Mouse (Mus musculus) heart, adult 18-20 months (tissue): Measurements from ENCODE around the gene Commd2. TPM values are rescaled to one million over a fixed set of nuclear protein-coding genes. Genes with fewer than 3 reads are reported as not detected.

Experiments used
- DNase-seq, 2 experiments: peaks; one replicate each; pipeline ENCODE4 v3.0.0; 2021 to 2022; ENCODE audit warnings: mixed read lengths in 1 of 2
- microRNA-seq, 2 experiments: library from miRNA; unstranded; fragments of <30 nt; microRNA quantifications; one replicate each; pipeline ENCODE4 v1.2.0; 2022
- total RNA-seq, 2 experiments: library from RNA; stranded (reverse); gene quantifications; 2 replicates each; pipeline ENCODE4 v1.2.3; 2021

Gene Commd2
- total RNA-seq, 2 experiments from 2014 or later = 14.3 to 16.9 TPM

DNA sequence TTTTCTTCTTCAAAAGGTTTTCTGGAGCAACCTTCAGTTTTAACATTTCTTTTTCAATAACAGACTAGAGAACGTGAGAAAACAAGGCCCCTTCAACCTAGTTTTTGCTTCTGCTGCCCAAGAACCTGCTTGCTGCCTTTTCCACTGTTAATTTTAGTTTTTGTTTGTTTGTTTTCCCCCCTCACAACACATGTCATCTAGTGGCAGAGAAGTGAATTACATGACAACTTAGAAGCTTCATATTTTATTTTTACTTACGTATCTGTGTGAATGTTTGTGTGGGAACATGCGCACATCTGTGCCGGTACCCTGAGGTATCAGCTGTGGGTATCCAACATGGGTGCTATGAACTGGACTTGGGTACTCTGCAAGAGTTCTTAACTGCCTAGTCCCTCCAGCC, 35.9 kb downstream of the Commd2 start:
- no peak for DNase-seq

DNA sequence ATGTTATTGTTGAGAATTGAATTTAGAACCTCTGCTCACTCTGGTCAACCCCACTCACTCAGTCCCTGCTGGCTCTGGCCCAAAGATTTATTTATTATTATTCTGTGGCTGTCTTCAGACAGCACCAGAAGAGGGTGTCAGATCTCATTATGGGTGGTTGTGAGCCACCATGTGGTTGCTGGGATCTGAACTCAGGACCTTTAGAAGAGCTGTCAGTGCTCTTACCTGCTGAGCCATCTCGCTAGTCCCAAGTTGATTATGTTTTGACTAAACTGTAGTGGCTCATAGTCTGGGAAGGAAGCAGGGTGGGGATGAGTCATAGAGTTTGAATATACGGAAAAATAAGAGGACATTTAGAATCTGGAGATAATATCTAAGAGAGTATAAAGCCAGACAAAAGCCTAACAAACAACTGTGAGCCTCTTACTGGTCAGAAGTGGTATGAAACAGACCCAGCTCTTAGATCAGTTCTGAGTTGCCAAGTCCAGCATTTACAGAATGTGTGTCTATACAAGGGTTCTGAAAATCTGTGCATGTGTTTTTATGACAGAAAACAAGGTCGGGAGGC, 39.0 kb downstream of the Commd2 start:
- DNase-seq = peak in 1 of 2 experiments; percentile 31

DNA sequence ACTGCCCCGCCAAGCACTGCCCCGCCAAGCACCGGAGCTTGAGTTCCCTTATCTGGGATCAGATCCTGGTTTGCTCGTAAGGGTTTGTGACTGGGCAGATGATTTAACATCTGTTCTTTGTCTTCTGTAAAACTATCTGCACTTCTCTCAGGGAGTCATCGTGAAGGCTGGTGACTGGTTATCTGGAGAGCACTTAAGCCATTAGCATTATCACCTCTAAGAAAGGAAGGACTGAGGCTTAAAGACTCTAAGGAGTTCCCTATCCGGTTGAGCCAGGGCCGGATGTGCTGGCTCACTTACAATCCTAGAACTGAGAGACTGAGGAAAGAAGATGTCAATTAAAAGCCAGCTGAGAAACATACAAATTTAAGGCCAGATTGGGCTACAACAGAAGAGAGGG, 39.7 kb downstream of the Commd2 start:
- DNase-seq = peak in 1 of 2 experiments; percentile 14

DNA sequence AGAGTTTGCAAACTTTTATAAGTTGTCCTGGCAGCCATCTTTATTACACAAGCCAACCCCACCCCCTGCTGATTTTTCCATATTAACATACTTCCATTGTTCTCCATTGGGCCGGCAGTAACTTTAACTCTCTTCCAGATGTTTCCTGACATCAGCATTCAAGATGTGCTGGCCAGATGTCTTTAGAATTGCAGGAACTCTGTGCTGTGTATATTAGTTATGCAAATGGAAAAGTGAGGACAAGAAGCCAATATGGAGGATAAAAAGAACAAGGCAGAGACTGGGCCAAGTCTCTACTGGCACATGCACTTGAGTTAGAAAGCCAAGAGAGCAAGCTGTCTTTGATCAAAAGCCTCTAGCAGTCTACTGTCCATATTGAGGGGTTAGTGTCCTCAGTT, 46.9 kb downstream of the Commd2 start:
- DNase-seq = peak; percentile 51 to 74

DNA sequence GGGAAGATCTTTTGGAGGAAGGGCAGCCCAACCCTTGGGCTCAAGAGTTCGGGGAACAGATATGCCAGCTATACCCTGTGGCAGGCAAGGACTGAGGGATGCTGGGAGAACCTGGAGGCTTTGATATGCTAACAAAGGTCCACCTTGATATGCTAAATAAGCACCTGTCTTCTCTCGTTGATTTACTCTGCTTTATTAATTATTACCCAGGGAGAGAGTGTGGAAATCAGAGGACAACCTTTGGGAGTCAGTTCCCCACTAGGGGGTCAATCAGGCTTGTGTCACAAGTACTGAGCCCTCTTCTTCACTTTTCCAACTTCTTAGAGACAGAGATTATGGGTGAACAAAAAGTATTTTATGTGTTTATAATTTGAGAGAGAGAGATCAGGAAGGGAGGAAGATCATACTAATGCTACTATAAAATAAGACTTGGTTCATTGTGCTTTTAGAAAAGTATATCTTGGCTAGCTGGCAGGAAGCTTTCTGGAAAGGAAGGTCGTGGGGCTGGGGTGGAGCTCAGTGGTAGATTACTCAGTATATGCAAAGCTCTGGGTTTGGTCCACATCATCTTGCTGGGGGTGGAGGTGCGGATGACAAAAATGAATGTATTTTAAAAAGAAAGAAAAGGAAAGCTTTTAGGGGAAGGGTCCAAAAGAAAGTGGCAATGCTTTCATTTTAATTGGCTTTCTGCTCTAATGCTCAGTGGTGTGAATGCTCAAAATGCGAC, 47.5 kb downstream of the Commd2 start:
- DNase-seq = peak in 1 of 2 experiments; percentile 34

DNA sequence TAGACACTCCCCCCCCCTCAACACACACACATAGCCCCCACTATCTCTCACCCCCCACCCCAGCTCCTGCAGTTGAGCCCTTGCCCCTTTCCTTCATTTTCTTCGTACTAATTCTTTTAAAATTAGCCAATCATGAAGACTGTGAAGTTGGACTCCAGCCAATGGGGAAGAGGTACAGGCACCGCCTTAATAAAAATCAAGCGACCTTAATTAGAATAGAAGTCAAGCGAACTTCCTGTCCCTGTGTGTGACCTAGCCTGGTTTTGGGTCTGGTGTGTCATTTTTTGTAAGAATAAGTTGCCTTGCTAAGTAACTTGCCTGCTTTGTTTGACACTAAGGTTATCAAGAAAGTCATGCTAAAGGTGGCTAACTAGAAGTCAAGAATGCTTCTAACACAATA, 48.9 kb downstream of the Commd2 start:
- peak in 1 of 2 experiments; percentile 51 for DNase-seq

DNA sequence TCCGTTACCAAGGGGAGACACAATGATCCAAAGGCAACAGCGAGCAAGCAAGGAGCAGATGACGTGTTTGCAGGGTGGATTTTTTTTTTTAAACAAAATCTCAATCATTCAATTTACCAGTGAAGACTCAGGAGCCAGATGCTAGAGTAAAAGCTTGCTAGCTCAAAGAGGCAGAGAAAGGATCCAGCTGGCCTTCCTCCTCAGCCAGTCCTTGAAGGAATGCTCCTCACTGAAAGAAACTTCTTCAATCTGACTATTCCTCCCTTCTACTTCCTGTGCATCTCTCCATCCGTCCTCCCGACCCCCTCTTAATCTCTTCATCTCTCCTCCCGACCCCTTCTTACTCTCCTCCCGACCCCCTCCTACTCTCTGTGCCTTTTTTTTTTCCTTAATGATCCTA, 54.9 kb downstream of the Commd2 start:
- DNase-seq = peak in 1 of 2 experiments; percentile 16

DNA sequence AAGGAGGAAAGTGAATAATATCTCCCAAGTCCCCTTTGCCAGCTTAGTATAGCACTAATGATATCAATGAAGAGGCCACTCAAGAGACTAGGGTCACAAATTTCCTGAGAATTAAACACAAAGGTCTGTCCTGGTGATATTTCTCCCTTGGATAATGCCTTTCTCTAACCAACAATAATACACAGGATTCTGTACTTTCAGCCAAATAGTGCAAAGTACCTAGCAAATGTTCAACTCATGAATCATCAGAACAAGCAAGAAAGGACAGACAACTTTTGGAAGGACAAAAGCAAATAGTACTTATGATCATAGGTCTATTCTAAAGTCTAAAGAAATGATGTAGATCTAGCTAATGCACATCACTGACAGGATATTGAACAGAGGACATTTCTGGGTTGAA, 56.0 kb downstream of the Commd2 start:
- DNase-seq = no peak

Small RNA genes within 50 kb of the gene (microRNA-seq; reads per million reads assigned to microRNA genes)
- 0 reads per million in 2 experiments for gene Mir6377

Other genes starting within 250 kb of the Commd2 start
- not detected for gene Tm4sf4, start 226.4 kb downstream of the Commd2 start, total RNA-seq
- gene Wwtr1, start 75.8 kb downstream of the Commd2 start, total RNA-seq = 10 to 100 TPM; 39.4 to 47.3 TPM
- gene Ankub1, start 41.1 kb upstream of the Commd2 start, total RNA-seq = not detected
- 10 to 100 TPM; 77.3 to 83.9 TPM for gene Rnf13, start 84.3 kb upstream of the Commd2 start, total RNA-seq
- gene Pfn2, start 196.4 kb upstream of the Commd2 start, total RNA-seq = 10 to 100 TPM; 40.1 to 42.2 TPM